10 mouse cellular contexts compared by ENCODE assay signal in the genomic region with DNA sequence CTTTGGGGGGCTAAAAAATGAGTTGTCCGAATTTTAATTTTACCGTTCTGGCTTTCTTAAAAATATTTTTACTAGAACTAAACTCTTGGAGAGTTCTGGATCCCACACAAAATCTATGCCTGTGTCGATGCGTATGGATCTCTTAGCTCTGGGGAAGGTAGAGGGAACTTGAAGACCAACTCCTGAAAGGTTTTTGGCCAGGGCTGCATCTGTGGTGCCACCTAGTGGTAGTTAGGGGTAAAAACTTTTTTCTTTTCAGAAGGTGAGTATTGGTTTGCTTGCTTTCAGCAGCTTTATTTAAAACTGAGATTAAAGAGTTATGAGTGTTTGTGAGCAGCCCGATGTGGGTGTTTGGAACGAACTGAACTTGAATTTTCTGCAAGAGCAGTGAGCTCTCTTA. TPM values are rescaled to one million over a fixed set of nuclear protein-coding genes. Genes with fewer than 3 reads are reported as not detected.
A peak's percentile ranks its signal among the peaks of the same experiment; 100 is the strongest.
DNase-seq lines count a peak whose midpoint lies in the region; ATAC-seq and TF ChIP-seq lines count a peak whose summit lies in the region.
"Had no signal": no experiment of that assay in that cellular context is flagged by ENCODE, and none has a peak within 500 bp of the region (broad histone marks: within the 10 kb centered on the region; RNA-seq: fewer than 3 reads in every experiment).

No protein-coding gene starts in this region.

- no peak overlapping the region for H3K27ac ChIP-seq in hindbrain, embryonic 10.5 days
- H3K27ac ChIP-seq in hindbrain, embryonic 12.5 days: no peak overlapping the region
- H3K27ac ChIP-seq in thymus, adult 2 months (ENCODE audit: control insufficient read depth, insufficient read depth, low read length): no peak overlapping the region
- H3K27ac ChIP-seq: embryonic facial prominence, embryonic 12.5 days; liver, embryonic 15.5 days had no signal

- no peaks in the 10 kb centered on the region for H3K9me3 ChIP-seq in hindbrain, embryonic 10.5 days
- H3K9me3 ChIP-seq in hindbrain, embryonic 12.5 days (replicated peaks): no peaks in the 10 kb centered on the region
- H3K9me3 ChIP-seq: embryonic facial prominence, embryonic 12.5 days; liver, embryonic 15.5 days had no signal

- 32% methylated on average over 6 of the region's 6 CpGs for WGBS in hindbrain, embryonic 10.5 days
- WGBS in hindbrain, embryonic 12.5 days: 25% methylated on average over 6 of the region's 6 CpGs
- 11% methylated on average over 6 of the region's 6 CpGs for WGBS in thymus, adult 2 months
- WGBS in large intestine, adult 2 months: 14% methylated on average over 6 of the region's 6 CpGs

- no peaks in the 10 kb centered on the region for H3K27me3 ChIP-seq in hindbrain, embryonic 10.5 days (ENCODE audit: insufficient read depth, poor library complexity, severe bottlenecking)
- H3K27me3 ChIP-seq in hindbrain, embryonic 12.5 days: no peaks in the 10 kb centered on the region
- no peaks in the 10 kb centered on the region for H3K27me3 ChIP-seq in thymus, adult 2 months (ENCODE audit: control insufficient read depth, insufficient read depth, low read length)
- H3K27me3 ChIP-seq: embryonic facial prominence, embryonic 12.5 days; liver, embryonic 15.5 days had no signal

- peak; percentile 23 for DNase-seq in hindbrain, embryonic 10.5 days (ENCODE audit: low spot score)
- peak; percentile 19 for DNase-seq in thymus, adult 2 months
- DNase-seq in thymus, adult 18-20 months: no peak
- peak; percentile 84 for DNase-seq in brain, embryonic 14.5 days (ENCODE audit: low read depth)
- DNase-seq in large intestine, adult 2 months (ENCODE audit: low read depth, low spot score): peak; percentile 25
- DNase-seq in yolk sac, embryonic 10.5 days (ENCODE audit: low spot score): peak; percentile 21
- no peak for DNase-seq in neural tube, embryonic 10.5 days (ENCODE audit: extremely low spot score, low spot score)

- TF ChIP-seq CTCF in thymus, adult 2 months (IDR thresholded peaks at IDR 0.05; ENCODE audit: borderline replicate concordance, control insufficient read depth, extremely low read depth, insufficient read depth, low read length, poor library complexity): no peak
- TF ChIP-seq CTCF in brain, embryonic 14.5 days (IDR thresholded peaks at IDR 0.05; ENCODE audit: borderline replicate concordance, extremely low read depth, insufficient read depth, insufficient read length): peak; percentile 78

- no peak for TF ChIP-seq POLR2A in thymus, adult 2 months (IDR thresholded peaks at IDR 0.05; ENCODE audit: control insufficient read depth, extremely low read depth, insufficient read depth, low read length, poor library complexity)
- no peak for TF ChIP-seq POLR2A in brain, embryonic 14.5 days (IDR thresholded peaks at IDR 0.05; ENCODE audit: borderline replicate concordance, extremely low read depth, insufficient read depth, insufficient read length, poor library complexity, severe bottlenecking)

- no peak overlapping the region for H3K9ac ChIP-seq in hindbrain, embryonic 12.5 days
- H3K9ac ChIP-seq: embryonic facial prominence, embryonic 12.5 days; liver, embryonic 15.5 days had no signal

- H3K4me3 ChIP-seq in hindbrain, embryonic 10.5 days: no peak overlapping the region
- no peak overlapping the region for H3K4me3 ChIP-seq in hindbrain, embryonic 12.5 days
- H3K4me3 ChIP-seq in thymus, adult 2 months (ENCODE audit: control insufficient read depth, insufficient read depth, low read length): no peak overlapping the region
- H3K4me3 ChIP-seq: embryonic facial prominence, embryonic 12.5 days; liver, embryonic 15.5 days had no signal

- no peak overlapping the region for H3K4me2 ChIP-seq in hindbrain, embryonic 12.5 days (replicated peaks)
- H3K4me2 ChIP-seq: embryonic facial prominence, embryonic 12.5 days; liver, embryonic 15.5 days had no signal

- no peaks in the 10 kb centered on the region for H3K36me3 ChIP-seq in hindbrain, embryonic 10.5 days
- no peaks in the 10 kb centered on the region for H3K36me3 ChIP-seq in hindbrain, embryonic 12.5 days
- no peaks in the 10 kb centered on the region for H3K36me3 ChIP-seq in thymus, adult 2 months (ENCODE audit: control insufficient read depth, insufficient read depth, low read length)
- H3K36me3 ChIP-seq: embryonic facial prominence, embryonic 12.5 days; liver, embryonic 15.5 days had no signal

- peaks cover 4% of the 10 kb centered on the region; the same call in 1 of the 2 replicates for H3K4me1 ChIP-seq in hindbrain, embryonic 10.5 days (replicated peaks)
- H3K4me1 ChIP-seq in hindbrain, embryonic 12.5 days: no peaks in the 10 kb centered on the region
- peaks cover 9% of the 10 kb centered on the region; the same call in 1 of the 2 replicates for H3K4me1 ChIP-seq in thymus, adult 2 months (replicated peaks; ENCODE audit: control insufficient read depth, insufficient read depth, low read length)
- H3K4me1 ChIP-seq: embryonic facial prominence, embryonic 12.5 days; liver, embryonic 15.5 days had no signal

- ATAC-seq in hindbrain, embryonic 12.5 days (ENCODE audit: low FRiP score): no peak

RNA-seq across cellular contexts. Expression of a gene that starts 21.8 kb away (rescaled TPM):
- polyA plus RNA-seq in hindbrain, embryonic 10.5 days (2016; fragmentation: Nextera tagmentation; extraction: Ambion mirVana): 0.65 and 1.5 TPM in 2 replicates
- 3.0 and 4.1 TPM in 2 replicates for polyA plus RNA-seq in hindbrain, embryonic 12.5 days (2016; fragmentation: Nextera tagmentation; extraction: Ambion mirVana)
- polyA plus RNA-seq in thymus, adult 2 months (2012; rRNA removed): 0.41 and 0.49 TPM in 2 replicates
- 3.7 and 4.3 TPM in 2 replicates for polyA plus RNA-seq in brain, embryonic 14.5 days (2012; rRNA removed)
- 2.9 and 3.8 TPM in 2 replicates for polyA plus RNA-seq in large intestine, adult 2 months (2012; rRNA removed)

Comparison
In these comparisons a context has a peak if more than half of its experiments do, and no peak if none do; other contexts are left out.
1. DNase-seq: peak in hindbrain, embryonic 10.5 days (single experiment), thymus, adult 2 months (single experiment), brain, embryonic 14.5 days (single experiment), large intestine, adult 2 months (single experiment) and yolk sac, embryonic 10.5 days (single experiment); none in thymus, adult 18-20 months (0 of 2) and neural tube, embryonic 10.5 days (single experiment).